Mouse (Mus musculus) cerebellum, postnatal 10 days (tissue): ENCODE measurements around the gene Gpr15.

ENCODE experiments used
- DNase-seq, 2 experiments: peaks; one replicate each; pipeline ENCODE4 v3.0.0; 2021; ENCODE audit warnings: mixed read lengths in 2 of 2

The Gpr15 gene

GRCm38 (mm10) chr16:58718666-58719120 is at the start of gene Gpr15:
Gene Gpr15 (minus strand): TSS chr16:58719070.
- no peak for DNase-seq

- no peak for DNase-seq
These were observed 44.2 kb upstream of the Gpr15 start, which contains the start of gene Olfr172 for GRCm38 (mm10) chr16:58763076-58763475. Gene Olfr172 (minus strand): TSS chr16:58763176.

- DNase-seq: no peak
These were observed 37.3 kb upstream of the Gpr15 start for GRCm38 (mm10) chr16:58756191-58756590.

GRCm38 (mm10) chr16:58751314-58751713 is 32.4 kb upstream of the Gpr15 start:
- DNase-seq: no peak

- DNase-seq: no peak
These were observed 27.8 kb upstream of the Gpr15 start for GRCm38 (mm10) chr16:58746715-58747114.

GRCm38 (mm10) chr16:58740751-58741150 is 21.9 kb upstream of the Gpr15 start:
- DNase-seq: no peak

GRCm38 (mm10) chr16:58738800-58739199 is 19.9 kb upstream of the Gpr15 start:
- DNase-seq: no peak

GRCm38 (mm10) chr16:58738205-58738604 is 19.3 kb upstream of the Gpr15 start:
- DNase-seq: no peak

- no peak for DNase-seq
These were observed 9.4 kb upstream of the Gpr15 start for GRCm38 (mm10) chr16:58728176-58728671.

- DNase-seq: peak; percentile 96 to 98
These were observed 8.7 kb upstream of the Gpr15 start, which contains the start of gene Cldnd1 for GRCm38 (mm10) chr16:58727477-58728131. Gene Cldnd1 (plus strand): TSS chr16:58727910.

GRCm38 (mm10) chr16:58726680-58727476 is 8.0 kb upstream of the Gpr15 start:
- no peak for DNase-seq

GRCm38 (mm10) chr16:58722292-58722691 is 3.4 kb upstream of the Gpr15 start:
- DNase-seq: no peak

- no peak for DNase-seq
These were observed 3.9 kb downstream of the Gpr15 start for GRCm38 (mm10) chr16:58715018-58715417.

- DNase-seq: no peak
These were observed 5.7 kb downstream of the Gpr15 start for GRCm38 (mm10) chr16:58713128-58713527.

GRCm38 (mm10) chr16:58712221-58712620 is 6.6 kb downstream of the Gpr15 start:
- no peak for DNase-seq

GRCm38 (mm10) chr16:58709536-58709935 is 9.3 kb downstream of the Gpr15 start:
- DNase-seq: no peak

- DNase-seq: no peak
These were observed 10.0 kb downstream of the Gpr15 start for GRCm38 (mm10) chr16:58708601-58709475.

GRCm38 (mm10) chr16:58707276-58707905 is 11.5 kb downstream of the Gpr15 start:
- no peak for DNase-seq

- no peak for DNase-seq
These were observed 13.9 kb downstream of the Gpr15 start for GRCm38 (mm10) chr16:58704999-58705398.

GRCm38 (mm10) chr16:58703382-58704124 is 15.3 kb downstream of the Gpr15 start:
- DNase-seq: no peak

- DNase-seq: no peak
These were observed 16.4 kb downstream of the Gpr15 start for GRCm38 (mm10) chr16:58702329-58702932.
